Mouse (Mus musculus): ENCODE measurements around the gene Arhgdig.

Arhgdig gene

DNA sequence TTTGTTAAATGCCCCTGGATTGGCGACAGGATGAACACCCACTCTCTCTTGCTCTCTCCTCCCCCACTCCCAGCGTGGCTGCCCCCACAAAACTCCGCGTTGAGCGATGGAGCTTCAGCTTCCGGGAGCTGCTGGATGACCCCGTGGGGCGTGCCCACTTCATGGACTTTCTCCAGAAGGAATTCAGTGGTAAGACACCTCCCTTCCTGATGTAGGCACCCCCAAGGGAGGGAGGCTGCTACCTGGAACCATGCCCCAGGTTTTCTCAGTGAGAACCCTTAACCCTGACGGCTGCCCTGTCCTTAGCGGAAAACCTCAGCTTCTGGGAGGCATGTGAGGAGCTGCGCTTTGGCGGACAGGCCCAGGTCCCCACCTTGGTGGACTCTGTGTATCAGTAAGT is at the start of gene Arhgdig:
Arhgdig (minus strand) TSS at position 101 of the 400 bp plus-strand sequence.
- no peak for DNase-seq (ENCODE audit: low spot score)

DNA sequence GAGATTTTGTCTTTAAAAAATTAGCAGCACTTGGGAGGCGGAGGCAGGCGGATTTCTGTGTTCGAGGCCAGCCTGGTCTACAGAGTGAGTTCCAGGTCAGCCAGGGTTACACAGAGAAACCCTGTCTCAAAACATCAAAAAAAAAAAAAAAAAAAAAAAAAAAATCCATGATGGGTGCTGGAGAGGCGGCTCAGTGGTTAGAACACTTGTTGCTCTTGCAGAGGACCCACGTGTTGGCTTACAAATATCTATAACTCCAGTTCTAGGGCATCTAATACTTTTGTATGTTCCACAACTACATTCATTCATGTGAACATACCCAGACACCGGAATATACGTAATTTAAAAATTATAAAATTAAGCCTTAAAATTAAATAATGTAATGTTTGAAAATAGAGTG is 47.7 kb upstream of the Arhgdig start:
- no peak for DNase-seq (ENCODE audit: low spot score)

DNA sequence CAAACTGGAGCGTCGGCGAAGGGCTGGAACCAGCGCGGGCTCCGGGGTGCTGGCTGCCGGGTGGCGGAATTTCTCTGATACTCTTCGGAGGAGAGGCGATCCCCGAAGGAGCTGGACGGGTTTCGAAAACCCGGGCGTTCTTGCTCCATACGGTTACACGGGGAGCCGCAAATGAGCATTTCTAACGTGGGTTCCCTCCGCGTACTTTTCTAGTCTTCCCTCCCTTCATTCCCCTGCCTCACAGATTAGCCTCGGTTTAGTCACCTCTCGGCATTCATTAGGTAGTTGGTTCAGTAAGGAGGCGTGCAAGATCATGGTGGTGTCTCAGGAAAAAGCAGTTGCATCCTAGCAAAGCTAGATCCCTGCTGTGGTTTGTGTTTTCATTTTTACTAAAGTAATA is 45.8 kb upstream of the Arhgdig start:
- DNase-seq (ENCODE audit: low spot score): no peak

DNA sequence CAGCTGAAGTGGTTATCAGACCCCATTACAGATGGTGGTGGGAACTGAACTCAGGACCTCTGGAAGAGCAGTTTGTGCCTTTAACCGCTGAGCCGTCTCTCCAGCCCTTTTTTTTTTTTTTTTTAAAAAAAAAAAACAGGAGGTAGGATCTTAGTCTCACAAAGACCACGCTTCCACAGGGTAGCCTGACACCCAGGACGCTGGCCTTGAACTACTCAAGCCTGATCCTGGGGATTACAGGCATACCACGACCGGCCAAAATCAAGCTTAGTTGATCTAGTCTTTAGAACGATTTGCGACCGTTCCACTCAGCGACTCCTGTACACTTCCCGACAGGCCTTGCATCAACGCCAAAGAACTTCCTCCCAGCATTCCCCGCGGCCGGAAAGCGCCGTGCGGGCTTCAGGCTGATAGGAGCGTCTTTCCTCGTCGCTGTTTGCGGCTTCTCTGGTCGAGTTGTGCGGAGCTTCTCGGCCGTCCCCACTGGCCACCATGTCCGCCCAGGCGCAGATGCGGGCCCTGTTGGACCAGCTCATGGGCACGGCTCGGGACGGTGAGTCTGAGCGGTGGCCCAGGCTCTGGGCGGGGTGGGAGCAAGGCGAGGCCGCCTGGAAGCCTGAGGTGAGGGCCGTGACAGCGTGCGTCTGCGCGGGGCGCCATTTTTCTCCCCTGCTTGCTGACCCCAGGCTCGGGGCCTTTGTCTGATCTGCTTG is 45.1 kb upstream of the Arhgdig start, which contains the start of gene Luc7l:
Luc7l (plus strand) TSS at position 358 of the 713 bp plus-strand sequence.
- peak; percentile 84 for DNase-seq (ENCODE audit: low spot score)

DNA sequence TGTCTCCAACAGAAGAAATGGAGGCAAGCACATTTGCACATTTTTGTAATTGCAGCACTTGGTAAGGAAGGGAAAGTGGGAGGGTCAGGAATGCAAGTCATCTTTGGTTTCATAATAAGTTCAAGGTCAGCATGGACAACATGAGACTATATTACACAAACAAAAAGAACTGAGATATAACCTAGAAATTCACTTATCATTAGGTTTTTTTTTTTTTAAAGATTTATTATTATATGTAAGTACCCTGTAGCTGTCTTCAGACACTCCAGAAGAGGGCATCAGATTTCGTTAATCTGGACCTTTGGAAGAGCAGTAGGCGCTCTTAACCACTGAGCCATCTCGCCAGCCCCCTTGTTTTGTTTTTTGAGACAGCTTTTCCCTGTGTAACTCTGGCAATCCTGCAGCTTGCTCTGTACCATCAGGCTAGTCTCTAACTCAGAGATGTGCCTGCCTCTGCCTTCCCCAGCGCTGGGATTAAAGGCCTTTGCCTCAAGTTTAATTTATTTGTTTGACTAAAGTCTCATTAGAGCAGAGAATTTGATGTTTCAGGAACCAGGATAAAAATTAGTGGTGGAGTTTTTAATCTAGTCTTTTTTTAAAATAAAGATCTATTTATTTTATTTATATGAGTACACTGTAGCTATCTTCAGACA is 44.4 kb upstream of the Arhgdig start:
- no peak for DNase-seq (ENCODE audit: low spot score)

DNA sequence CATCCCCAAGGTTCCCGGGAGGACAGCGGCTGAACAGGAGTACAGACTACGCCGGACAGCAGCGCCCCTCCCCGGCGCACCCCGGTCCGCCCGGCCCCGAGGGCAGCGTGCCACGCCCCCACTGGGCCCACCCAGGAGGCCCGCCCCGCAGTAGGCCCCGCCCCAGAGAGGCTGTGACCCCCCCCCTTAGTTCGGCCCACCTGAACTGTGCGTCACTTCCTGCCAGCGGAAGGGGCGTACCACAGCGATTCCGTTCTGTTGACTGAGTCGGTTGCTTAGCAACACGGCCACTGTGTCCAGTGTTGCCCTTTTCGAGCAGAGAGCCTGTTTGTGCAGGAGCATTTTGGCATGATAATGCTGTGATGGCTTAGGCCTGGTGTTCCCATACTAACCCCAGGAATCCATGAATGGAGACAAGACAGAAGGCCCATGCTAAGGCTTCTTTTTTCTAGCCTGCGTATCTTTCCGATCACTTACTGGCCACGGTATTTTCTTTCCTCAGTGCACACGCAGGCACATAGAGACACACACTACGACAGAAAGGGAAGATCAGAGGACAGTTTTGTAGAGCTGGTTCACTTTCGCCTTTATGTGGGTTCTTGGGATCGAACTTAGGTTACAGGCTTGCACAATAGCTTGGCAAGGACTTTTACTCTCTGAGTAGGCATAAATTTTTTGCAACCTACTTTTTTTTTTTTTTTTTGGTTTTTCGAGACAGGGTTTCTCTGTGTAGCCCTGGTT is 36.7 kb upstream of the Arhgdig start, which contains the start of gene Fam234a:
Fam234a (minus strand) TSS at position 142 of the 741 bp plus-strand sequence.
- peak; percentile 90 for DNase-seq (ENCODE audit: low spot score)

DNA sequence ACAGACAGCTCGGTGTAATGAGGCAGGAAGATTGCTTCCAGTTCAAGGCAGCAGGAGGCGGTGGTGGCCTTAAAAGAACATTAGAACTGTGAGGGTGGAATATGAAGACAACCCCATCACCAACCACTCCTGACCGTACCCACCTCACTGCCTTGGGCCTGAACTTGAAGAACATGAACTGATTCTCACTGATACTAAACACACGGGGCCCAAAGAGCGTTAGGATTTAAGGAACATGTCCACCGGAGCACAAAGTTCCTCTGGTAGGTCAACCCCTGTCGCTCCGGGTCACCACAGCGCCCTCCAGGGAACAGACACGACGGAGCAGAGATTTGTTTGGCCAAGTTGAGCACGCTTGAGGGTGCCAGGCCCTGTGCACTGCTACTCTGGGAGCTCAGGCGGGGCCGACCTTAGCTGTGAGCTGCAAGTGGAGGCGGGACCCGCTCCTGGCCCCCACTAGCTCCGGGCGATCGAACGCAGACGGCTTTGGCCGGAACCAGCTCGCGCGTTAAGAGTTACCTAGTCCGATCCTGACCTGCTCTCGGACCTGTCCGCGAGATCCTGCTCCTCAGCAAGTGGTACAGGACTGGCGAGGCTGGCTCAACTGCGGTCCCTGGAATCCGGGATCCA is 36.0 kb upstream of the Arhgdig start:
- peak; percentile 60 for DNase-seq (ENCODE audit: low spot score)

DNA sequence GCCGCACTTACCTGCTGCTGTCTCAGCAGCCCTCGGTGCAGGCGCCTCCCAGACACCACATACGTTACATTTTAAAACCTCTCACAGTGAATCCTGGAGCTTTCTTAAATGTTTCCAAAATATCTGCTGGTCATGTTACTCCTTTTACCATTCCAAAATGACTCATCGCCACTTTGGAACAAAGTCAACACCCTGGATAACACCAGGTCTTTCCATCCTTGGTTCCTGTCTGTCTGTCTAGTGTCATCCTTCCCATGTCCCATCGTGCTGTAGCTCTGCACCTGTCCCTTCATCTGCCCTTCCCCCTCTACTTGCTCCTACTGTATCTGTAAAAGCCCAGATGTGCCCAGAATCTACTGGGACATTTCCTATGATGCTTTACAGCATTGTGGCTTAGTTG is 33.4 kb upstream of the Arhgdig start:
- DNase-seq (ENCODE audit: low spot score): no peak

DNA sequence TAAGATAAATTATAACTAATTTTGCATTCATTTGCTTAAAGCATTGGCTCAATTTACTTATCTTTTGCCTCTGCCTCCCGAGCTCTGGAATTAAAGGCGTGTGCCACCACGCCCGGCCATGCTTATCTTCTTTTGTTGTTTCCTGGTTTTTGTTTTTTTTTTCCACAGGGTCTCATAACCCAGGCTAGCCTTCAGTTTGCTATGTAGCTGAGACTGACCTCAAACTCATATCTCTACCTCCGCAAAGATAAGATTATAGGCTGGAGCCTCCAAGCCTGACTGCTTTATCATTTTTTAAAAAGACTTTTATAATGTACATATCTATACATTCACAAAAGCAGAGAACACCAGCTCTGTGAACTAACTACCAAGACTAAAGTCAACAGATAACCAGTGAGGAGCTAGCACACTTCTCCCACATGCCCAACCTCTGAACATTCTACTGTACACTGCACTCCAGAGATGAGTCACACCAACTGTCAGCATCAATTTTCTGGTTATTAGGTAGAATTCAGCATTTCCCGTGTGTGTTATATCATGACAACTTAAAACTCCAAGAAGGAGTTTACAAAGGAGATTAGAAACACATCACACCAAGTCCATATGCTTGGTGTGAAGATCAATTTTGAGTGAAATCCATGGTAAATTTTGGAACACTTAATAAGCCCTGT is 32.7 kb upstream of the Arhgdig start:
- DNase-seq (ENCODE audit: low spot score): no peak

DNA sequence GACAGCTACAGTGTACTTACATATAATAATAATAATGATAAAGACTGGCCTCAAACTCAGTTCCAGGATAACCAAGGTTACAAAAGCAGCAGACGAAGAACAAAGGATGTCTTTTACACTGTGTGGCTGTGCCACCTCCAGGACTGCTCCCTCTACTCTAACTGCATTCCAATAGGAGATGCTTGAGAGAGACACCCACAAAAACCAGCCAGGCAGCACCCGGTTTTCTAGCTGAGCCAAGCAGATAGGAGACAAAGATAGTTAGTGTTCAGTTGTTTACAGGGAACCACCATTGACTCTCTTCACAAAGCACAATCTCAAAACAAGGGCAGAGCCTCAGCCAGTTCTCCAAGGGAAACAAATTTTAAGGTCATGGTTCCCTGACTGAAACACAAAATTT is 32.0 kb upstream of the Arhgdig start:
- no peak for DNase-seq (ENCODE audit: low spot score)

DNA sequence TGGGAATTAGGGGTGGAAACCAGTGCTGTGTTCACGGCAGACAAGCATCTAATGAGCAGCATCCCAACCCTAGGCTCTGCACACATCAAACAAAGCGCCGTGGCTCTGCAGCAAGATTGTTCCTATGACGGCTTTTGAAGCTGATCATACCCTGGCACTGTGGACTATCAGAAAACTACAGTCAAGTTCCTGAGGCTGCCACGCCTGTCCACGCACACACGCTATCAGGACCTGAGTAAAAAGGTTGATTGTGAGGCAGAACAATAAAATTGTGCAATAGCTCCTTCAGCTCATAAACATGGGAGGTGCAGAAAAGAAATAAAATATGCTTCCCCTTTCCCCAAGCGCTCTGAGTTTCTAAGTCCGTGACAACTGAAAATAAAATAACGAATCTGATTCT is 30.1 kb upstream of the Arhgdig start:
- no peak for DNase-seq (ENCODE audit: low spot score)

DNA sequence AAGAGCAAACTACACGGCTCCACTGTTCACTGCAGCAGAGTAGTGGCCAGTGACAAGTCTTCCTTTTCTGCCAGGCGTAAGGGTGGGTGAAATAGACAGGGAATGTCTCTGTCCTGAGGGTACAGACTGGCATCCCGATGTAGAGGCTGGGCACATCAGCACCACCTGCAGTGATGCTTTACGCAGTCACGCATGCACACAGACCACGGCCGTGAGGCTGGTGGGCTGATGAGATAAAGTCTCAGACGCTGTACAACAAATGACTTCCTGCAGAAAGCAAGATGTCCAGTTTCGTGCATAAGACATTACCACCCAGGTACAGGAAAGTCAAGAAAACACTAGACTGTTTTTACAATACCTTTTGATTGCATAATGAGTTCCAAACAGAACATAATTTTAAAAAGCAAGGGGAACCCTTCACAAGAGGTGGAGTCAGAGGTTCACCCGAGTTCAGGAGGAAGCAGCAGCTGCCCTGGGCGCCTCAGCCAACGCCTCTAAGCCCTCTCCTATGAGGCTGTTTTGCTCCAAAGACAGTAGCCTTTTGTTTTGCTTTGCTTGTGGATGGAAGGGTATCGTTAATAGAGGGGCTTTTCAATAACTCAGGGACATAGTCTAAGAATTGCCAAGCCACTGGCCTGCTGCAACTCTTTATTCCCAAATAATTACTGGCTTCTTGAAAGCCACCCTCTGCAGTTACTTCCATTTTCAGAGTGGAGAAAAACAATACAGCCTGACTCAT is 27.7 kb upstream of the Arhgdig start:
- no peak for DNase-seq (ENCODE audit: low spot score)

DNA sequence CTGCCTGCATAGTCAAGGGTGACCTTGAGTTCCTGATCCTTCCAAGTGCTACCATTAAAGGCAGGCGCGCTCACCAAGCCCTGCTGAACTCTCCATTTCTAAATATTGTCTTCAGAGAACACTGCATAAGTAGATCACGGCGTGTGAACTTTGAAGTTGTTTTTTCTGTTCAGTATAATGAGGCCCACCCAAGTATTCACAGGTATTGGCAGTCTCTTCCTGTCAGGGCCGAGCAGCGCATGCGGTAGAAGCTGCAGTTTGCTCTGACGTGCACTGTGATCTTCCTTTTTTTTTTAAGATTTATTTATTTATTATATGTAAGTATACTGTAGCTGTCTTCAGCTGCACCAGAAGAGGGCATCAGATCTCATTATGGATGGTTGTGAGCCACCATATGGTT is 26.8 kb upstream of the Arhgdig start:
- DNase-seq (ENCODE audit: low spot score): no peak

DNA sequence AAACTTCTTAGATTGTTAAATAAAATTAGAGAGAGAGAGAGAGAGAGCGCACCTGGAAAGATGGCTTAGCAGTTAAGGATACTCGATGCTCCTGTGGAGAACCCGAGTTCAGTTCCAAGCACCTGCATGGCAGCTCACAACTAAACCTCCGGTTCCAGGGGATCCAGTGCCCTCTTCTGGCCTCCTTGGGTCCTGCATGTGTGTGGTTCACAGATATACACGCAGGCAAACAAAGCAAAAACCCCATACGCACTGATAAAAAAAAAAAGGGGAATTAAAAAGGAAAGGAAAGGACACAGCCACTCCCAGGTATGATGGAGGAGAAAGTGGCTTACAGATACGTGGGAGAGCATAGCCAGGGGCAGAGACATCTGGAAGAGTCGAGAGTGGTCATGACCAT is 25.3 kb upstream of the Arhgdig start:
- DNase-seq (ENCODE audit: low spot score): no peak

DNA sequence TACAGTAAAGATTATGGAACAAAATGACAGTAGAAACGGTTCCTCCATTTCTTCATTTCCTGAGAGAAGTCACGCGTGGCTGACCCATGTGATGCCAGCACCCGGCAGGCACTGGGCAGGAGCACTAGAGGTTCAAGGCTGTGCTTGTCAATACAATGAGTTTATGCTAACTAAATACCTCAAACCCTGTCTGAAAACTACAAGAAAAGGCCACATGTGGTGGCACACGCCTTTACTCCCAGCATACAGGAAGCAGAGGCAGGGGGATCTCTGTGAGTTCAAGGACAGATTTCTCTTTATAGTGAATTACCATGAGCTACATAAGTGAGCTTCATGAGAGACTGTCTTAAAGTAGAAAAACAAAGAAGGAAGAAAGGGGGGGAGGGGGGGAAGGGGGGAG is 23.6 kb upstream of the Arhgdig start:
- no peak for DNase-seq (ENCODE audit: low spot score)

DNA sequence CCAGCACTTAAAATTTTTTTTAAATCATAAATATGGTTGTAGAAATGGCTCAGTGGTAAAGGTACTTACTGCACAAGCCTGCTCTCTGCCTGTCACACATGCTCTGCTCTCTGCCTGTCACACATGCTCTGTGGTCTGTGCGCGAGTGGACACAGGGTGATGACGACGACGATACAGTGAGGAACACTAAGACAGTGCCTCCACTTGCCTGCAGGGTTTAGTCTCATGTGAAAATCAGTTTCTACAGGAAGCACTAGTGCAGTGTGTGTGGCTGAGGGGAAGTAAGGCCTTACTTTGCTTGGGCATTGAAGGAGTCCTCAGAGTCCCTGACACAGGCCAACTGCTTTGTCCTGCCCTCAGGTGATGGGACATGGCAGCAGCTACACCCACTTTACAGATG is 22.2 kb upstream of the Arhgdig start:
- DNase-seq (ENCODE audit: low spot score): no peak

DNA sequence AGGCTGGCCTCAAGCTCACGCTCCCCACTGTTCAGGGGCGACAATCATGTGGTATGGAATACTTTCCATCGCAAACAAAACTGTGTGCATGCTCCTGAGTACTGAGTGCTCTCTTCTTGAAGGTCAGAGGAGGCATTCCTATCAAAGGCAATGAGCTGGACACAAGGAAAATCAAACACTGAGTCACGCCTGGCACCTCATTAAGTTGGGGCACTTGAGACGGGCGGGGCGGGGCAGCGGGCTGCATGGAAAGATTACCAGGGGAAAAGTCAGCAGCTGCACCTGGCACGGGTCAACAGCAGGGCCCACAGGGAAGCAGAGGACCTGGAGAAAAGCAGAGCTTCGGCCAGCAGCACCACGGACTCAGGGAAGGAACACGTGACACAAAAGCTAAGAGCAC is 17.6 kb upstream of the Arhgdig start:
- no peak for DNase-seq (ENCODE audit: low spot score)

DNA sequence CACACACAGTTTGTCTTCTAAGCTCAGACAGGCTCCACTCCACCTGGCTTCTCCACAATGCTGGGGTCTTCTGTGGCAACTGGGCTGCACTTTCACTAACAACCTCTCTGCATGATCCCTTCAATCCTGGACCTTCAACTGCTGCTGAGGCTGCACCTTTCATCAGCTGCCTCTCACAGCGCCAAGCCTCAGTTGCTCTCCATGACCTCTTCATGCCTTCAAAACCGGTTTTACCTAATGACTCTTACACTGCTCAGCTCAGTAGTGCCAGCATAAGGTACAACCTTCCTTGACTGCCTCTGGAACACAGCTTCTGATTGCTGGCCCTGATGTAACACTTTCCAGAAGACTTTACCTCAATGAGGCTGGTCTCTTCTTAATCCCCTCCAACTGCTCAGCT is 13.9 kb upstream of the Arhgdig start:
- no peak for DNase-seq (ENCODE audit: low spot score)

DNA sequence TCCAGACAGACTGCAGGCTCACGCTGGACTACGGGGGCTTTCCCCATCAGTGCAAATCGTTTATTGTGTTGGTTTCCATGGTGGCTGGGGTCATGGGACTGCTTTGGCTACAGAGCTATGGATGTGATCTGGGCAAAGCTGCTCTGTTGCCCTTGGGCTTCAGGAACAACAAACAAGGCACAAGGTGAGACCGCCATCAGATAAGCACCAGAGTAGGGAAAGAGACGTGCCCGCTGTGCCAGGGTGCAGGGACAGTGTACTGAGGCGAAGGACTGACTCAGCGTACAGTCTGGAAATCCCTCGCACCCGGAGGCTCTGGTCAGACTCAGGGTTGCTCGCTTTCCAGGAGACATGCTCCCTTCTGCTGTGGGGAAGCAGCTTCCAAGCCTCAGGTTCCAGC is 5.1 kb upstream of the Arhgdig start:
- DNase-seq (ENCODE audit: low spot score): no peak

DNA sequence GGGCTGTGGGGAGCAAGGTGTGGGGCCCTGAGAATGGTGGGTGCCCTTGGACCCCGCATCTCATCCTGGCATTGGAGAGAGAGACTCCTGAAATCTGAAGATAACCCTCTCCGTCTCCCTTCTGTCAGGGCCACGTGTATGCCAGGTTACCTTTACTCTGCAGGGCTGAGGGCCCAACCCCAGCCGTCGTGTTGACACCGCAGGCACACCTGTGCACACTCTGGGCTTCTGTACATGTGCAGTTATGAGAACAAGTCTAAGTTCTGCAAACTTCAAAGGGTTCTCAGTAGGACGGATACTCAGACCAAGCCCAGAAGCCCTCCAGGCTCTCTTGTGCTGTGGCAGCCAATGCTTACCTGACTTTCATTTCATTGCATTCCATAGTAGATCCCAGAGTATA is 4.7 kb upstream of the Arhgdig start:
- no peak for DNase-seq (ENCODE audit: low spot score)

DNA sequence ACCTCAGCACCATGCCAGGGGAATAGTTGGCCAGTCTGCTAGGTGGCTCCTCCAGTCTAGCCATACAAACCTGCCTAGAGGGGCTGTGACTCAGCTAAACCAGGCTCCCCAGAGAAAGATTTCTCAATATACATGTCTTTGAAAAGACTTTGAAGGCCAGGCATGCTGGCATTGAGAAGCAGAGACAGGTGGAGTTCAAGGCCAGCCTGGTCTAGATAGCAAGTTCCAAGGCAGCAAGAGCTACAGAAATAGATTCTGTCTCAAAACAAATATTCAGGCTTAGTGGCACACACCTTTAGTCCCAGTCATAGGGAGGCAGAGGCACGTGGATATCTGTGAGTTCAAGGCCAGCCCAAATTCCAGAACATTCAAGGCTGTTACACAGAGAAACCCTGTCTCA is 1.2 kb downstream of the Arhgdig start:
- DNase-seq (ENCODE audit: low spot score): no peak

Measured in urinary bladder, postnatal 25 days (tissue).